Mouse (Mus musculus) kidney, embryonic 16.5 days (tissue): ENCODE measurements around the gene Wscd2. TPM values are rescaled to one million over a fixed set of nuclear protein-coding genes. Genes with fewer than 3 reads are reported as not detected.

ENCODE experiments used
- ATAC-seq: fragments of 200-750 bp; cut with Nextera tagmentation; 2 replicates; pipeline ENCODE4 v1.8.0; 2017; ENCODE audit warnings: moderate TSS enrichment; ENCODE audit not compliant: low FRiP score, low TSS enrichment
- H3K27ac ChIP-seq: fragments of 300-500 bp; sonication (generic); 2 replicates; pipeline ENCODE4 v1.5.1; 2014; ENCODE audit warnings: low read length
- H3K27me3 ChIP-seq: fragments of 300-500 bp; sonication (generic); 2 replicates; pipeline ENCODE4 v1.6.1; 2014; ENCODE audit warnings: low read length, control low read depth, mixed read lengths; ENCODE audit not compliant: insufficient read depth
- H3K36me3 ChIP-seq: fragments of 300-500 bp; sonication (generic); 2 replicates; pipeline ENCODE4 v1.6.1; 2014; ENCODE audit warnings: low read length, control low read depth, mixed read lengths; ENCODE audit not compliant: insufficient read depth
- H3K4me1 ChIP-seq: fragments of 300-500 bp; sonication (generic); 2 replicates; pipeline ENCODE4 v1.6.1; 2014; ENCODE audit warnings: low read length, control low read depth, mixed read lengths; ENCODE audit not compliant: insufficient read depth
- H3K4me2 ChIP-seq: fragments of 300-500 bp; sonication (generic); replicated peaks from 2 replicates; pipeline ENCODE4 v1.6.1; 2014; ENCODE audit warnings: low read depth, low read length
- H3K4me3 ChIP-seq: fragments of 300-500 bp; sonication (generic); 2 replicates; pipeline ENCODE4 v1.5.1; 2014; ENCODE audit warnings: mild to moderate bottlenecking, low read length
- H3K9ac ChIP-seq: fragments of 300-500 bp; sonication (generic); replicated peaks from 2 replicates; pipeline ENCODE4 v1.6.1; 2014; ENCODE audit warnings: low read length
- H3K9me3 ChIP-seq: fragments of 300-500 bp; sonication (generic); 2 replicates; pipeline ENCODE4 v1.6.1; 2016; ENCODE audit warnings: low read length, control low read depth
- WGBS: fragments of 180-500 bp; shearing (Covaris S2); extraction: QIAGEN DNeasy Blood & Tissue Kit; methylation state at CpG from one replicate; pipeline ENCODE4 v1.1.7; 2014; 5-methylcytosine and 5-hydroxymethylcytosine counted together
- polyA plus RNA-seq: library from polyadenylated mRNA; unstranded; fragments of >200 nt; fragmentation: Nextera tagmentation; extraction: Ambion mirVana; gene quantifications from 2 replicates; pipeline ENCODE4 v1.2.1, GENCODE M21; 2015

The Wscd2 gene
- polyA plus RNA-seq, result 3.0 and 3.2 TPM in 2 replicates

DNA sequence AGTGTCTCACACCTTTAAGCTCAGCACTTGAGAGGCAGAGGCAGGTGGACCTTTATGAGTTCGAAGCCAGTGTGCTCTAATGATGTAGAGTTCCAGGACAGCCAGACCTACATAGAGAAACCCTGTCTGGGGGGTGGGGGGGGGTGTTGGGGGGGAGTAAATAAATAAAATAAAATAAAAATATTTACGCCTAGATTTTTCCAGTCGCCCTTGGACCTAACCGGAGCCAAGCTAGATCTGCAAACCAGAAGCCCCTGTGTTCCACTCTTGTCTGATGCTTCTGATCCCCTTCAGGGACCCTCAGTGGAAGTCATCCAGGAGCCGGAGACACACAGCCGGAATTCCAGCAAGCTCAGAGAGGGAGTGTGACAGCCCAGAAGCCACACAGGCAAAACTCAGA lies at the start of gene Wscd2:
Gene Wscd2, plus strand, starts transcription at position 301 of the 400 bp plus-strand sequence.
- no peak within 1 kb of the TSS for H3K27ac ChIP-seq

DNA sequence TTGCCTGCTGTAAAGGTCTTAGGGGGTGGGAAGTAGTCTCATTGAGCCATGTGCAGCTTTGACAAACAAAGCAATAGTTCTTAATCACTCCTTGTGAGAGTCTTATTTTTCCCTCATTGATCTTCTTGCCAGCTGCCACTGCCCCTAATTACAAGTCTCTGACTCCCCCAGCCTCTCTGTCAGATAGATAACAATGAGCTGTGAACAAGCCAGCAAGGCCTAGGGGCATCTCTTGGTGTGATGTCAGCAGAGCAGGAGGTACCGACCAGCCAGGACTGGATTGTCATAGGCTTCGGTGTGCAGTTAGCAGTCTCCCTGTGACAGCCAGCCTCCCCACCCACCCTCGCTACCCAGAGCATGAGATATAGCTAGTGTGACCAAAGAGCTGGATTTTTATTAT lies 48.0 kb upstream of the Wscd2 start:
- H3K36me3 ChIP-seq, result no peaks in the 10 kb centered on the region
- no peak overlapping the region for H3K9ac ChIP-seq
- no peaks in the 10 kb centered on the region for H3K27me3 ChIP-seq
- H3K4me3 ChIP-seq, result no peak overlapping the region
- H3K4me1 ChIP-seq, result no peaks in the 10 kb centered on the region
- 40% methylated on average over 3 of the region's 3 CpGs for WGBS
- ATAC-seq, result no peak
- H3K4me2 ChIP-seq, result no peak overlapping the region
- H3K27ac ChIP-seq, result no peak overlapping the region
- no peaks in the 10 kb centered on the region for H3K9me3 ChIP-seq

More for the DNA sequence above, at the start of gene Wscd2:
- no peaks in the 10 kb centered on the region for H3K36me3 ChIP-seq
- WGBS, result 59% methylated on average over 6 of the region's 6 CpGs
- H3K4me2 ChIP-seq, result peak within 1 kb of the TSS; percentile 84
- peaks cover 7% of the 10 kb centered on the region; the same call in 1 of the 2 replicates for H3K4me1 ChIP-seq
- H3K9me3 ChIP-seq, result no peaks in the 10 kb centered on the region
- peaks cover 16% of the 10 kb centered on the region for H3K27me3 ChIP-seq
- H3K4me3 ChIP-seq, result peak within 1 kb of the TSS; percentile 55
- ATAC-seq, result 0 out of 2 replicates have a peak, but pooled peaks have one; percentile 5
- H3K9ac ChIP-seq, result peak within 1 kb of the TSS; percentile 71

GRCm38 (mm10) chr5:113448023-113448734 lies 42.0 kb upstream of the Wscd2 start:
- WGBS, result 21% methylated on average over 9 of the region's 9 CpGs
- peak; percentile 35; the same call in 1 of the 2 replicates for ATAC-seq
- peaks cover 10% of the 10 kb centered on the region; the same call in 1 of the 2 replicates for H3K9me3 ChIP-seq

GRCm38 (mm10) chr5:113449336-113449735 lies 40.8 kb upstream of the Wscd2 start:
- Histone ChIP-seq H3K27ac (no peak overlapping the region), H3K27me3 (no peaks in the 10 kb centered on the region), H3K4me3 (no peak overlapping the region), H3K9me3 (peaks cover 10% of the 10 kb centered on the region; the same call in 1 of the 2 replicates), H3K36me3 (no peaks in the 10 kb centered on the region), H3K9ac (no peak overlapping the region), H3K4me2 (no peak overlapping the region), H3K4me1 (peaks cover 24% of the 10 kb centered on the region)
- ATAC-seq, result no peak
- WGBS, result 64% methylated on average over 3 of the region's 3 CpGs

More at GRCm38 (mm10) chr5:113448023-113448734, 42.0 kb upstream of the Wscd2 start:
- no peak overlapping the region for H3K4me3 ChIP-seq
- H3K4me1 ChIP-seq, result peaks cover 19% of the 10 kb centered on the region
- H3K27ac ChIP-seq, result no peak overlapping the region
- H3K27me3 ChIP-seq, result no peaks in the 10 kb centered on the region
- no peaks in the 10 kb centered on the region for H3K36me3 ChIP-seq
- no peak overlapping the region for H3K4me2 ChIP-seq
- no peak overlapping the region for H3K9ac ChIP-seq

DNA sequence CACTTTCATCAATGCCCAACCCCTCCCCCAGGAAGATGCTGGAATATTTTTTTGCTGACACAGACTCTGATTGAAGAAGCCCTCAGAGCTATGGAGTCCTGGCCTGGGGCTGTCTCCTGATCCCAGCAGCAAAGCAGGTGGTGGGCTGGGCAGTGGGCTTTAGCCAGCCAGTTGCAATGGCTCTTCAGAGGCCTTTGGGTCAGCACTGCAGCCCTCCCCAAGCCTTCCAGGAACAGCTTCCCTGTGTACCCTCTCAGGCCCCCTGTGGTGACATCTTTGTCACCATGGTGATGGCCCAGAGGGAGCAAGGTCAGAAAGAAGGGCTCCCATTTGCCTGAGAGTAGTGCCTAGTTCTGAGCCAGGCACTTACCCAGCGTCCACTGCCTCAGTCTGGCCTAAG lies 37.4 kb upstream of the Wscd2 start:
- Histone ChIP-seq H3K4me3 (no peak overlapping the region), H3K27me3 (no peaks in the 10 kb centered on the region), H3K4me2 (no peak overlapping the region), H3K9ac (no peak overlapping the region), H3K9me3 (peaks cover 10% of the 10 kb centered on the region; the same call in 1 of the 2 replicates), H3K36me3 (no peaks in the 10 kb centered on the region), H3K27ac (peak overlapping the region; percentile 54; the same call in 1 of the 2 replicates), H3K4me1 (peaks cover 23% of the 10 kb centered on the region)
- WGBS, result 13% methylated on average over 1 of the region's 1 CpGs
- no peak; the same call in 1 of the 2 replicates for ATAC-seq

DNA sequence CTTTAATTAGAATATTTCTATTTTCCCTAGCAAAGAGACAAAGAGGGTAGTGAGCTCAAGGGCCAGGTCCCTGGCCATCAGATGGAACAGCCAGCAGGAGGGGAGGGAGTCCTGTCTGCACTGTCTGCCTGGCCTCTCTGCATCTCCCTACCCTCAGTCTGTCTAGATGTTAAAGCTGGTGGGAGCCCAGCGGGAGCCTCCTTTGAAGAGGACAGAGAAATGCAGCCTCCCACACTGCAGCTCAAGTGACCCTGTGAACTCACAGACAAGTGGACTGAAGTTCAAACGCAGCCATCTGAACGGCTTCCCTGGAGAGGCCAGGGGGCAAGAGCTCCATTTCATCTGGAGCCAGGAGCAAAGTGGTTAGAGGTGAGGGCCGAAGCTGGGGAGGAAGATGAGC lies 36.8 kb upstream of the Wscd2 start:
- no peak overlapping the region for H3K4me2 ChIP-seq
- no peaks in the 10 kb centered on the region for H3K36me3 ChIP-seq
- H3K4me1 ChIP-seq, result peaks cover 17% of the 10 kb centered on the region
- H3K27me3 ChIP-seq, result no peaks in the 10 kb centered on the region
- ATAC-seq, result peak; percentile 86
- H3K9me3 ChIP-seq, result peaks cover 10% of the 10 kb centered on the region; the same call in 1 of the 2 replicates
- no peak overlapping the region for H3K4me3 ChIP-seq
- no peak overlapping the region for H3K9ac ChIP-seq
- WGBS, result 3% methylated on average over 4 of the region's 4 CpGs
- H3K27ac ChIP-seq, result peak overlapping the region; percentile 54; the same call in 1 of the 2 replicates

DNA sequence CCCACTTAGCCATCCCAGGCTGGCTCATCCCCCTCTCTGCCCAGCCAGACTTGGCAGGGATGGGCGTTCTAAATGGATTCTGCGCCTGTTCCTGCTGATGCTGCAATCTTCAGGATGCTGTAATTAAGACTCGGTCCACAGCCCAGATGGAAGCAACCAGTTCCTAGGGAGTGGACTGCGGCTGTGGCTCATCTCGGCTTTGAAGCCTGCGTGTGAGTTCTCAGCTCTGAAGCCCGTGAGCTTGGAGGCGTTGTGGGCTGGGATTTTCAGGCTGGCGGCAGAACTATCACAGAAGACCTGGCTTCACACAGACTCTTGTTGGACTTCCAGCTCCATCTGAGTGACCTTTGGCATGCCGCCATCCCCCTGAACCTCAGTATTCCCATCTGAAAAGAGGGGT lies 34.1 kb upstream of the Wscd2 start:
- no peak overlapping the region for H3K9ac ChIP-seq
- H3K4me2 ChIP-seq, result no peak overlapping the region
- no peak overlapping the region for H3K4me3 ChIP-seq
- no peak overlapping the region for H3K27ac ChIP-seq
- 0 out of 2 replicates have a peak, but pooled peaks cover 2% of the 10 kb centered on the region for H3K27me3 ChIP-seq
- WGBS, result 84% methylated on average over 10 of the region's 10 CpGs
- peaks cover 14% of the 10 kb centered on the region for H3K4me1 ChIP-seq
- H3K36me3 ChIP-seq, result no peaks in the 10 kb centered on the region
- no peaks in the 10 kb centered on the region for H3K9me3 ChIP-seq
- no peak for ATAC-seq

DNA sequence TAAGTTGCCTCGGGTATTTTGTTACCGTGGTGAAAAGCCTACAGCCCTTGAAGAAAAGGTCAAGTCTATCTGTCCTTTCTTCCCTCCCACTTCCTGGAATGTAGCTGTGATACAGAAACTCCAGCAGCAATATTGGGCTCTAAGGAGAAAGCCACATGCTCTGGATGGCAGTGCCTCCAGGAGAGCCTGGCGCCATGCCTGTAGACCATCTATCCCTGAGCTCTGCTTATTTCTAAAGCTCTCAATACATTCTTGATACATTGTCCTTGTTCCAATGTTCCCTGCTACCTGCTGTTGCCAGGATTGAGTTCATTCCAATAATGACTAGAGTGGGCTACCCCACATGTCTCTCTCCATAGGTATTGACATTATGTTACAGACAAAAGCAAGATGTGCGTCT lies 33.4 kb upstream of the Wscd2 start:
- no peak overlapping the region for H3K4me2 ChIP-seq
- H3K27me3 ChIP-seq, result 0 out of 2 replicates have a peak, but pooled peaks cover 2% of the 10 kb centered on the region
- H3K9me3 ChIP-seq, result no peaks in the 10 kb centered on the region
- no peak overlapping the region for H3K27ac ChIP-seq
- no peak for ATAC-seq
- no peak overlapping the region for H3K9ac ChIP-seq
- 77% methylated on average over 4 of the region's 4 CpGs for WGBS
- no peaks in the 10 kb centered on the region for H3K36me3 ChIP-seq
- peaks cover 14% of the 10 kb centered on the region for H3K4me1 ChIP-seq
- H3K4me3 ChIP-seq, result no peak overlapping the region

- H3K9me3 ChIP-seq, result no peaks in the 10 kb centered on the region
- H3K4me2 ChIP-seq, result no peak overlapping the region
- no peak for ATAC-seq
- H3K4me1 ChIP-seq, result peaks cover 14% of the 10 kb centered on the region
- H3K9ac ChIP-seq, result no peak overlapping the region
- no peak overlapping the region for H3K4me3 ChIP-seq
- no peak overlapping the region for H3K27ac ChIP-seq
- 77% methylated on average over 6 of the region's 6 CpGs for WGBS
- peaks cover 4% of the 10 kb centered on the region for H3K27me3 ChIP-seq
- H3K36me3 ChIP-seq, result no peaks in the 10 kb centered on the region
Measured at GRCm38 (mm10) chr5:113457260-113457659, 32.9 kb upstream of the Wscd2 start.

DNA sequence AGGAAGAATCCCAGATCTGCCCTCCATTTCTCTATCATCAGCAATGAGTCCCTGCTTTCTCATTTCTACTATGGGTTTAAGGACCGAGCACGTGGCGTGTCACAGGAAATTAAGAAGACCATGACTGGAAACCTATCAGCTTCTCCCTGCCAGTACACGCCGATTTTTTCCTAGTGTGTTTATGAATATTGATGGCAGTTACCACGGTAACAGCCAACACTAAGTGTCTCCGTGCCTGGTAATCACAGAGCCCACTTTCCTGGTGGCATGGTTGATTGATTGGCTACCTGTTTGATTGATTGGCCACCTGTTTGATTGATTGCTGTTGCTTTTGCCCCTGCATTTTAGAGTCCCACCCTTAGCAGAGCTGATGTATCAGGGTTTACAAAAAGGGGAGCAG lies 30.2 kb upstream of the Wscd2 start:
- WGBS, result 71% methylated on average over 7 of the region's 7 CpGs
- H3K4me1 ChIP-seq, result peaks cover 6% of the 10 kb centered on the region; the same call in 1 of the 2 replicates
- H3K36me3 ChIP-seq, result no peaks in the 10 kb centered on the region
- no peak overlapping the region for H3K9ac ChIP-seq
- H3K27me3 ChIP-seq, result peaks cover 9% of the 10 kb centered on the region
- no peak for ATAC-seq
- no peak overlapping the region for H3K27ac ChIP-seq
- no peak overlapping the region for H3K4me2 ChIP-seq
- no peak overlapping the region for H3K4me3 ChIP-seq
- H3K9me3 ChIP-seq, result no peaks in the 10 kb centered on the region
